15 mouse cellular contexts compared by ENCODE assay signal in genomic region chr9:72183336-72183735, GRCm38 (mm10).
"Had no signal": no experiment of that assay in that cellular context is flagged by ENCODE, and none has a peak within 500 bp of the region (broad histone marks: within the 10 kb centered on the region; RNA-seq: fewer than 3 reads in every experiment).

No protein-coding gene starts in this region.

- H3K27ac ChIP-seq: kidney, postnatal 0 days; limb, embryonic 10.5 days; liver, embryonic 12.5 days; midbrain, embryonic 10.5 days; midbrain, embryonic 15.5 days; neural tube, embryonic 13.5 days; stomach, embryonic 15.5 days had no signal

- H3K4me2 ChIP-seq: liver, embryonic 12.5 days; lung, embryonic 14.5 days; midbrain, embryonic 15.5 days; neural tube, embryonic 13.5 days; stomach, embryonic 15.5 days had no signal

- H3K9ac ChIP-seq: liver, embryonic 12.5 days; lung, embryonic 14.5 days; midbrain, embryonic 15.5 days; neural tube, embryonic 13.5 days; stomach, embryonic 15.5 days had no signal

- DNase-seq: kidney, adult 9 months; kidney, postnatal 36 days; lung, embryonic 14.5 days; retina, postnatal 1 day; right cerebral cortex, postnatal 4 days; spleen, adult 18-20 months; thymus, adult 2 months; thymus, postnatal 25 days had no signal

- H3K4me3 ChIP-seq: limb, embryonic 10.5 days; liver, embryonic 12.5 days; midbrain, embryonic 10.5 days; midbrain, embryonic 15.5 days; neural tube, embryonic 13.5 days; stomach, embryonic 15.5 days had no signal

- H3K27me3 ChIP-seq: liver, embryonic 12.5 days; midbrain, embryonic 15.5 days; neural tube, embryonic 13.5 days; stomach, embryonic 15.5 days had no signal

- ATAC-seq: liver, embryonic 12.5 days; midbrain, embryonic 15.5 days had no signal

- H3K9me3 ChIP-seq: limb, embryonic 10.5 days; liver, embryonic 12.5 days; midbrain, embryonic 10.5 days; midbrain, embryonic 15.5 days; neural tube, embryonic 13.5 days; stomach, embryonic 15.5 days had no signal

- H3K36me3 ChIP-seq: limb, embryonic 10.5 days; liver, embryonic 12.5 days; midbrain, embryonic 10.5 days; midbrain, embryonic 15.5 days; neural tube, embryonic 13.5 days; stomach, embryonic 15.5 days had no signal

- H3K4me1 ChIP-seq: limb, embryonic 10.5 days; liver, embryonic 12.5 days; midbrain, embryonic 15.5 days; stomach, embryonic 15.5 days had no signal
